Mouse (Mus musculus): ENCODE measurements around the gene Gk. TPM values are rescaled to one million over a fixed set of nuclear protein-coding genes. Genes with fewer than 3 reads are reported as not detected.

Gk gene
- 10 to 100 TPM; 24.3 to 25.9 TPM for total RNA-seq (2021)
- long read RNA-seq, full-length matches to known transcripts: 3 of 5 reads
- long read RNA-seq, partial matches to known transcripts: 0 of 5 reads
- long read RNA-seq, other reads (novel, unspliced or antisense): 2 of 5 reads

DNA sequence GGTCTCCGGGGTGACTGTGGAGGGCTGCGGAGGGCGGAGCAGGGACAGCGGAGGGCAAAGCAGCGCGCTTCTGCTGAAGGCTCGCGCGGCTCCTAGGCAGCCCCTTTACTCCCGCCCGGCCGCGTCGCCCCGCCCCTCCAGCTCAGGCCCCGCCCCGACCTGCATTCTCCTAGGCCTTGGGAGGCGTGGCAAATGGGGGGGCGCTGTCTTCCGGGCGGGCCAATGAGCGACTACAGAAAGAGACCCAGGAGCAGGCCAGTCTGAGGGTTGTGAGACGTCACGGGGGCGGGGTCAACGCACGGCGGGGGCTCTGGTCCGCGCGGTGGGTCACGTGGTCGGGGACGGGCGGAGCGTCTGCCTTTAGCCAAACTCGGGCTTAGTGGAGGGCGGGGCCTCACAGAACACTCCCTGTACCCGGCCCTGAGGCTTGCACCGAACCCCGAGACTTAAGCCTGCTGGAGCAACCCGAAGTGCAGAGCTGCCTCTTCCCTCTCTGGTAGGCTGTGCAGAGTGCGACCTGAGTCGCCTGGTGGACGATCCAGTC lies at the start of gene Gk:
TSS of gene Gk (minus strand) at position 276 of the 544 bp plus-strand sequence.
- peak; percentile 93 to 96 for DNase-seq (ENCODE audit: low spot score in 2 of 2)

- no peak for DNase-seq (ENCODE audit: low spot score in 2 of 2)
Observed at GRCm38 (mm10) chrX:85804706-85805376, 28.2 kb upstream of the Gk start.

- DNase-seq (ENCODE audit: low spot score in 2 of 2): no peak
Observed at GRCm38 (mm10) chrX:85803006-85803405, 26.4 kb upstream of the Gk start.

DNA sequence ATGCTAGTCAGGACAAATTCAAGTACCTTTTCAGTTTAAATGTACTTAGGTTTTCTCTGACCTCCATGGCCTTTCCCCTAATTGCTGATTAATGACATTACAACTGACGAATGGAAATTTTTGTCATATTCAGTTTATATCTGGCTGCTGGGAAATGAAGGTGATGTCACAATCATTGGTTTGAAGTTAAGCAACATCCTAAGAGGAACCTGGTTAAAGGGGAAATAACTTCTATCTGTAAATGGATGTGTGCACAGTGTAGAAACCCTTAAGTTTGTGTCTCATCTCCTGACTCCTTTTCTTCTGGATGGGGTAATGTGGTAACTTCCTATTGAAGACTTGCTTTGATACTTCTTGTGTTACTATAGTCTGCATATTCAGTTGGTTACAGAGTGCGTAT lies 20.8 kb upstream of the Gk start:
- DNase-seq (ENCODE audit: low spot score in 2 of 2): no peak

DNA sequence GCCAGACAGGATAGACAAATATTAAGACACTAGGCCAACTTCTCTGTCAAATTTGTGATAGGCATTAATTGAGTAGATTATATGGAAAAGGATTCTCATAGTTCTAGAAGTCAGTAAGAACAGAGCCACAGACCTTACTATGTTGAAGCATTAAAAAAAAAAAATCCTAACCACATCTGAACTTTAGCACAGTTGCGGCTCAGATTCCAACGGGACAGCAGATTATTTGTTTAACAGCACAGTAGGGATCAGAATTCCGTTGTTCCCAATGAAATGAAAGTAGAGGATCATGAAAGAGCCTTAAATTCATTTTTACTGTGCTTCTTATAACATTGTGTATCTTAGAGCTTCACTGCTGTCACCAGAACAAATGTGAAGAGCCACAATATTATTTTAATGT lies 1.7 kb upstream of the Gk start:
- no peak for DNase-seq (ENCODE audit: low spot score in 2 of 2)

GRCm38 (mm10) chrX:85777141-85777540 lies 522 bp upstream of the Gk start:
- DNase-seq (ENCODE audit: low spot score in 2 of 2): no peak

DNA sequence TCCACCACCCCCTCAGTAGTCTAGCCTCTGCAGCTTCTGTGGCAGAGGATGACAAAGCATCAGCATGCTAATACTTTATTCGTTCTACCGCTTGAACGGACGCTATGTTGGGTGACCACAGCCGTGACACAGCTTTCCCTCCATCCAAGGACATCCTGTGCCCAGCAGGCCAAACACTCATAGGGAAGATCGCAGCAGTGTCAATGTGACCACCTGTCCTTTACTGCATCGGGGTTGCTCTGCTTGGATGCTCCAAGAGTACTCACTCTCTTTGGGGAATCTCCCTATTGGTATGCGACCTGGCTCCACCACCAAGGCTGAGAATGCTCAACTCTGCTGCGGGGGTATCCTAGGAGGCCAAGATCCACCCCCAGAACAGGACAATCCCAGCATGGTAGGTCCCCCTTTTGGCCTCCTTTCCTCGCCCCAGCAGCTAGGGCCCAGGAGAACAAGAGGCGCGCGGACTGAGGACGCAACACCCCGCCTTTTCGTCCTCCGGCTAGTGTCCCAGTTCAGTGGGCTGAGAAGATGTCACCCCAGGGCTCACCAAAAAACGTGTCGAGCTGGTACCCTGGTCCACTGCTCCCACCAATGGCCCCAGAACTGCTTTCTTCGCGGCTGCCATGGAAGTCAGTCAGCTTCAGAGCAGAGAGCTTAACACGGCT lies 608 bp downstream of the Gk start:
- no peak for DNase-seq (ENCODE audit: low spot score in 2 of 2)

GRCm38 (mm10) chrX:85771303-85771702 lies 5.3 kb downstream of the Gk start:
- no peak for DNase-seq (ENCODE audit: low spot score in 2 of 2)

- no peak for DNase-seq (ENCODE audit: low spot score in 2 of 2)
Observed at GRCm38 (mm10) chrX:85770747-85771146, 5.9 kb downstream of the Gk start.

DNA sequence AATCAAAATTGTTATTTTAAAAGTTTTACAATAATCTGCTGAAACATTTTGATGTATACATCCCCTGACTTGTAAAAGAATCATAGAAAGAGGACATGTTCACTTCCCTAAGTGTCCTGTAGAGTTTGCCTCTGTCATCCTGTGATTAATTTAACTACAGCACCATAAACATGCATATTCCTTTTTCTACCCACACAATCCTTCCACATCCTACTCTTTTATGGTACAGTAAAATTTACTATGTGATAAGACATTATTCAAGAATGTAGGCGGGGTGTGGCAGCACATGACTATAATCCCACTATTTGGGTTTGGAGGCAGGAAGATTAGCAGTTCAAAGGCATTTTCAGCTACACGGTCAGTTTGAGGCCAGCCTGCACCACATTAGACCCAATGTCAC lies 8.0 kb downstream of the Gk start:
- DNase-seq (ENCODE audit: low spot score in 2 of 2): no peak

DNA sequence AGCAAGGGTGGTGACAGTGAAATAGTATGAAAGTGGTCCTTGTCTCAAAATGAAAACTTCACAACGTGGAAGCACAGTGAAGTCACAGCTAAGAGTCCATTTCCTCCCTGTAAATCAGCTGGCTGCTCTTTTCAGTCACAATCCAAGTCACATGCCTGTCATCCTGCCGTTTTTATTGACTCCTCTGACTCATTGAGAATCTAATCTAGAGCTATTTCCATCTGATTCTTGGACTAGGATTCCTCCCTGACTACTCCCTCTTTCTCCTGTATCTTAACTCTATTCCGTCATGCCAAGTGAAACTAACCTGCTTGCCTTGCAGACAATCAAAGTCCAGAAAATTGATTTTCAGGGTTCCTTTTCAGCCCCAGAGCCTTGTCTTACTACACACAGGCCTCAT lies 20.6 kb downstream of the Gk start:
- DNase-seq (ENCODE audit: low spot score in 2 of 2): no peak

DNA sequence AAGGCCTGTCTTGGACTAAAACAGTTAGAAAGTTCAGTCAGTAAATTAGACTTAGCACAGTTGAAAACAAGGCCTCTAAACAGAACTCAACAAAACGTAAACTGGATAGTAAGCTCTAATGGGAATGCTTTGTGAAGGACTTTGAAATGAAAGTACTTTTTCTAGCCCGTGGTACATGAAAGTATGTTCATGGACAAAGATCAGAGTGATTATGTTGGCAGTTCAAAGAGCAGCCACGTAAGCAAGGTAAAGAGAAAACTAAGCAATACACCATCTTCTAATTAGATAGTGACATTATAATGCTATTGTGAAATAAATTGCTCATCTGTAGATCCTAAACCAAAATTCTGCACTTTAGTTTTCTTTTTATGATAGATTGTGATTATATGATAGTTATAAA lies 32.8 kb downstream of the Gk start:
- no peak for DNase-seq (ENCODE audit: low spot score in 2 of 2)

DNA sequence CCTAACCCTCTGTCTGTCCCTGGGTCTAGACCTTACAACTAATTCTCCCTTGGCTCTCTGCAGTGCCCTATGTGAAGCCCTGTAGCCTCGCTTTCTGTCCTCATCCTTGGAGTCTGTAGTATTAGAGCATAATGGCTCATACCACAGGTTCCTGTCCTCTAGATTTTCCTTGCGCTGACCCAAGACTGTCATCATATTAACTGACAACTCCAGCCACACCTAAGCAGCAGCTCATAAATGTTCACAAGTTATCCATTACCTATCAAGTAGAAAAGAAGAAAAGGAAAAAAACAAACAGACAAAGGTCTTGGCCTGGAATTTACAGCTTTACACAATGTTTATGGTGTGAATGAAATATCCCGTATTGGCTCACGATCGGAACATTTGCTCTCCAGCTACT lies 43.4 kb downstream of the Gk start:
- DNase-seq (ENCODE audit: low spot score in 2 of 2): no peak

DNA sequence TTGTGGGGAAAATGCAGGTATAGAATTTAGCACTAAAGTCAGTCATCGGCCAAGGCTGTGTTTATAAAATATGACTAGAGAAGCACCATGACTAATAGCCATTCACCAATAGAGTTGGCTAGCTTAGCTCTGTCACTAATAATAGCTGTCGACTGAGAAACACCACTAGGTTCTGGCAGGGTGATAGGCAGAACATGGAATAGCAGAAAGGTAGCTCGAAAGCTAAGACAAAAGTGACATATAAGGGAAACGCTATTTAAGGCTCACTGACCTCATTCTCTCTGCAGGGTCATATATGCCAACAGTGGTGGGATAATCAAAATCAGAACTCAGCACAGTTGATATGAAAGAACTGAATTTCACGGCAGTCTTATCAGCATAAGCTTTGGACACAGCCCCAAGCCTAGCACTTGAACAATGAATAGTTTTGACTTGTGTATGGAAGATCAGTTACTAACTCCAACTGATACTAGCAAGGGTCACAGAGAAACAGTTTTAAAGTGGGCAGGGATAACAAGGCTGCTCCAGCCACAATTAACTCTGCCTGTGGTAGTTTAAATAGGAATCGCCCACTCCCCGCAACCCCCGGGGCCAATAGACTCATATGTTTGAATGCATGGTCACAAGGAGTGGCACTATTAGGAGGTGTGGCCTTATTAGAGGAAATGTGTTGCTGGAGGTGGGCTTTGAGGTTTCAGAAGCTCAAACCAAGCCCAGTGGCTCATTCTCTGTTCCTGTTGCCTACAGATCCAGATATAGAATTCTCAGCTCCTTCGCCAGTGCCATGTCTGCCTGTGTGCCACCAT lies 45.3 kb downstream of the Gk start:
- DNase-seq (ENCODE audit: low spot score in 2 of 2): no peak

DNA sequence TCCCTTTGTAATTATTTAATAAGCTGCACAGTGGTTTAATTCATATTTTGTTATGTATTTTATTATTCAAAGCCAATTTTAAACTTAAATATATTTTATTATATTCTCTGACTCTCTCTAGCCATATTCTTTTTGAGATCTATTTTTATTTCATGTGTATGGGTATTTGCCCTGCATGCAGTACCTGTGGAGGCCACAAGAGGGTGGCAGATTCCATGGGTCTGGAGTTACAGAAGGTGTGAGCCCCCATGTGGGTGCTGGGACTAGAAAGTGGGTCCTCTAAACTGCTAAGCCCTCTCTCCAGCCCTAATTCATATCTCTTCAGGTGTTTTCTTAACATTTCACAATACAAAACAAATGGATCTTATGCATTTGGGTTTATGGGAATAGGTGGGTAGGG lies 55.4 kb downstream of the Gk start:
- peak; percentile 4 to 10 for DNase-seq (ENCODE audit: low spot score in 2 of 2)

DNA sequence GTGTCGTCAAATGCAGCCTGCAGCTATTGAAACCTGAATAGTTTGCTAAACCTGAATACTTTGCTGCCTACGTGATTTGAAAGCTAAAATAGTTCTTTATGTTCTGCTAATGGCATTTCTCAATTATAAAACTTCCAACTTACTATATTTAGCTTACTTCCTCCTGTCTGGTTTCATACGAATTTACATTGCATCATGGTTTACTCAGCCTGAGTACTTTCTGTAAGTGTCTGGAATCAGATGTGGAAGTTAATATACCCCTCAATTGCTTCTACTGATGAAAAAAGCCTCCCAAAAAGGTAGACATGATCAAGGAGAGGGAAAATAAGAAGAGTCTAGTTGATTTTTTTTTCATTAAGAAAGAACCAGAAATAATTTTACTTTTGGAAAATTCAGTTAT lies 66.2 kb downstream of the Gk start:
- DNase-seq (ENCODE audit: low spot score in 2 of 2): no peak

DNA sequence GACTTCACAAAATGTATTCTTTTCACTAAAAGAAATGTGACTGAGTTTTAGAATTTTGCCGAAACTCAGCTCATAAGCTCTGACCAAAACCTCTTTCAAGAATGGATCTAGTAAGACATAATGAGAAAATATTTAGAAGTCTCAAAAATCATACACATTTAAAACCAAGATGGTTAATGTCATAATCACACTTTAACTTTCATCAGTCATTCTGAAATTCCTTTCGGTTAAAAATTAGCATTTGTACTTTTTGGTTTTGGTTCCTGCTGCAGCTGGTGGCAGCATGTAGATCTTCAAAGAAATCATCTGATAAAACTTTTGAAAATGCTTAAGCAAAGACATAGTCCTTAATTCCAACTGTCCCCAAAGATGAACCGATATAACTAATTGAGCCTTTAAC lies 70.9 kb downstream of the Gk start:
- no peak for DNase-seq (ENCODE audit: low spot score in 2 of 2)

DNA sequence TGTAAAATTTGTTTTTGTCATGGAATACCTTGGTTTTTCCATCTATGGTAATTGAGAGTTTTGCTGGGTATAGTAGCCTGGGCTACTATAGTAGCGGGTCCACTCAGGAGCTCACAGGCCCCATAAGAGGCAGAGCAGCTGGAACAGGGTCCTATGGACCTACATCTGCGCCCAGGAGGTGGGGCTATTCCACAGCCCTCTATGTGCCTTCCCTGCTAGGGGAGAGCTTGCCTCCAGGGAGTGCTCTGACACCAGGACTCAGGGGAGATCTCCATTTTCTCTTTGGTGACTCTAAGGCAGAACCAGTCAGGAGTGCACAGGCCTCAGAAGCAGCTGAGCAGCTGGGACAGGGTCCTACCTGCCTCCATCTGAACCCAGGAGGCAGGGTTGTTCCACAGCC lies 92.9 kb downstream of the Gk start:
- DNase-seq (ENCODE audit: low spot score in 2 of 2): no peak

DNA sequence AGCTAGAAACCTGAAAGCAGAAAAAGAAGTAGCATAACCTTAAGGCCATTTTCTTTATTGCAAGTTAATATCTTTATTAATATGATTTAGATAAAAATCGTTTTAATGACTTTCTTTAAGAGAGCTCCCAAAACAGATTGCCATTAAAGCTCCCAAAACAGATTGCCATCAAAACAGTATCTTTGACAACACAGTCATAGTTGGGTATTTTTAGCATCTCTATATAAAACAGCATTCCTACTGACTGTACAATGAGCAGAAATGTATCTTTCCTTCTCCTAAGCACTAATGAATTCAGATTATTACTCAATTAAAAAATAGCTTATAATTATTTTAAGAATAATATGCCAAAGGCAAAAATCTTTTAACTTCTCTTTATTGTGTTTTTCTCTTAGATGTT lies 94.5 kb downstream of the Gk start:
- no peak for DNase-seq (ENCODE audit: low spot score in 2 of 2)

GRCm38 (mm10) chrX:85676808-85677207 lies 99.8 kb downstream of the Gk start:
- peak; percentile 38 to 49 for DNase-seq (ENCODE audit: low spot score in 2 of 2)
